Mouse (Mus musculus) stomach, postnatal 0 days (tissue): ENCODE results near the gene Spg11. TPM values are rescaled to one million over a fixed set of nuclear protein-coding genes. Genes with fewer than 3 reads are reported as not detected.
A peak's percentile ranks its signal among the peaks of the same experiment; 100 is the strongest.

Experiments used
- ATAC-seq: fragments of 200-750 bp; cut with Nextera tagmentation; 2 replicates; pipeline ENCODE4 v1.8.0; 2017; ENCODE audit not compliant: low FRiP score, low TSS enrichment
- DNase-seq: peaks from one replicate; pipeline ENCODE4 v3.0.0-alpha.2; 2016; ENCODE audit warnings: low spot score
- H3K27ac ChIP-seq: fragments of 300-500 bp; sonication (generic); replicated peaks from 2 replicates; pipeline ENCODE4 v1.5.1; 2014; ENCODE audit warnings: mild to moderate bottlenecking, control low read depth
- H3K27me3 ChIP-seq: fragments of 300-500 bp; sonication (generic); 2 replicates; pipeline ENCODE4 v1.6.1; 2014; ENCODE audit warnings: low read length; ENCODE audit not compliant: control insufficient read depth, insufficient read depth
- H3K36me3 ChIP-seq: fragments of 300-500 bp; sonication (generic); 2 replicates; pipeline ENCODE4 v1.6.1; 2014; ENCODE audit warnings: low read length, mixed read lengths; ENCODE audit not compliant: control insufficient read depth, insufficient read depth
- H3K4me1 ChIP-seq: fragments of 300-500 bp; sonication (generic); replicated peaks from 2 replicates; pipeline ENCODE4 v1.6.1; 2014; ENCODE audit warnings: antibody characterized with exemption; ENCODE audit not compliant: control insufficient read depth, insufficient read depth
- H3K4me2 ChIP-seq: fragments of 300-500 bp; sonication (generic); replicated peaks from 2 replicates; pipeline ENCODE4 v1.6.1; 2014; ENCODE audit warnings: low read depth, mild to moderate bottlenecking, control low read depth, moderate library complexity
- H3K4me3 ChIP-seq: fragments of 300-500 bp; sonication (generic); 2 replicates; pipeline ENCODE4 v1.5.1; 2014; ENCODE audit warnings: low read depth, low read length, control low read depth
- H3K9ac ChIP-seq: fragments of 300-500 bp; sonication (generic); 2 replicates; pipeline ENCODE4 v1.6.1; 2014; ENCODE audit warnings: mild to moderate bottlenecking, low read length, control low read depth, mixed read lengths
- H3K9me3 ChIP-seq: fragments of 300-500 bp; sonication (generic); 2 replicates; pipeline ENCODE4 v1.6.1; 2016; ENCODE audit warnings: low read length; ENCODE audit not compliant: control insufficient read depth
- CTCF ChIP-seq: IDR thresholded peaks from 2 replicates; pipeline ENCODE4 v1.5.1; 2016; ENCODE audit warnings: antibody characterized with exemption, low read depth, mild to moderate bottlenecking, moderate library complexity
- EP300 ChIP-seq: optimal IDR thresholded peaks from 2 replicates; pipeline ENCODE3; 2016; ENCODE audit warnings: antibody characterized with exemption
- WGBS: fragments of 180-500 bp; shearing (Covaris S2); extraction: QIAGEN DNeasy Blood & Tissue Kit; methylation state at CpG from one replicate; pipeline ENCODE4 v1.1.7; 2014; 5-methylcytosine and 5-hydroxymethylcytosine counted together
- polyA plus RNA-seq: library from polyadenylated mRNA; unstranded; fragments of >200 nt; fragmentation: Nextera tagmentation; extraction: Ambion mirVana; gene quantifications from 2 replicates; pipeline ENCODE4 v1.2.1, GENCODE M21; 2015

Spg11 gene
- polyA plus RNA-seq, 1 experiment from 2014 or later: 3.2 TPM

DNA sequence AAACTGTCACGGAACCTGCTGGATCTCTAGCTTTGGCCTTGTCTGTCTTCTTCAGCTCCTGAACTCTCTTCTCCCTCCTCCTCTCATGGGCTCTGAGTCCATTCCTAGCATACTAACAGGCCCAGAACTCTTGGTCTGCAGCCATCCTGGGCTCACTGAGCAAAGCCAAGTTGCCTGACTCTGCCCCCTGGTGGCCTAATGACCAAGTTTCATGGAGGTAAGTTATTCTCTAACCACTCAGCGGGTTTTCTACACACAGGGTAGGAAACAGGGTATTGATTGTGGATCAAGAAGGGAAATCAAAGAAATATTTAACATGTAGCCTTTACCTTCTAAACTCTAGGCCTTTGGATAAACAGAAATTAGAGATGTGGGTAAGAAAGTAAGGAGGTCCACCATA lies 42.5 kb upstream of the Spg11 start, which contains the start of gene Trim69:
TSS of gene Trim69 (plus strand) at position 21 of the 400 bp plus-strand sequence.
- H3K27ac ChIP-seq: no peak within 1 kb of the TSS
- TF ChIP-seq EP300 (no peak), CTCF (peak; percentile 95)
- ATAC-seq (peak; percentile 65), DNase-seq (peak; percentile 83)
- H3K36me3 ChIP-seq: no peaks in the 10 kb centered on the region
- no peak within 1 kb of the TSS for H3K4me2 ChIP-seq
- 39% methylated on average over 2 of the region's 2 CpGs for WGBS
- no peak within 1 kb of the TSS for H3K9ac ChIP-seq
- H3K9me3 ChIP-seq: no peaks in the 10 kb centered on the region
- H3K4me1 ChIP-seq: no peaks in the 10 kb centered on the region
- no peaks in the 10 kb centered on the region for H3K27me3 ChIP-seq
- H3K4me3 ChIP-seq: no peak within 1 kb of the TSS

DNA sequence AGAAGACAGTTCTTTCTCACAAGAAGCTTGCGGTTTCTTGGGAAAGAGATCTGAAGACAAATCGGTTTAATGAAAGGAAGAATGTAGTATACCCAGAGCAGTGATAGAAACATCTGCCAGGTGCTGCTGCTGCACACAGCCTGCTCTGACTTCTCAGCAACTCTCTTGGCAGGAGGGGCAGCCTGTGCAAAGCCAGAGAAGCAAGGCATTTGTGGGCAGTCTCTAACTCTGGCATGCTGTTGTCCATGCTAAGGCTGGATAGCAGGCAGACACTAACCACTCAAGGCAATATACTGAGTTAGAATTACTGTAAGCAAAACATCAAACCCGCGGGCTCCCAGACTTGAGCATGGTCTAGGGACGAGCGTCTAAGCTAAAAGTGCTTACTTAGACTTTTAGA lies 41.5 kb upstream of the Spg11 start:
- Histone ChIP-seq H3K9me3 (no peaks in the 10 kb centered on the region), H3K4me1 (no peaks in the 10 kb centered on the region), H3K4me2 (no peak overlapping the region), H3K9ac (no peak overlapping the region), H3K36me3 (no peaks in the 10 kb centered on the region), H3K4me3 (no peak overlapping the region), H3K27ac (no peak overlapping the region), H3K27me3 (no peaks in the 10 kb centered on the region)
- ATAC-seq: no peak
- no peak for TF ChIP-seq EP300
- no peak for TF ChIP-seq CTCF
- no peak for DNase-seq
- 70% methylated on average over 6 of the region's 6 CpGs for WGBS

DNA sequence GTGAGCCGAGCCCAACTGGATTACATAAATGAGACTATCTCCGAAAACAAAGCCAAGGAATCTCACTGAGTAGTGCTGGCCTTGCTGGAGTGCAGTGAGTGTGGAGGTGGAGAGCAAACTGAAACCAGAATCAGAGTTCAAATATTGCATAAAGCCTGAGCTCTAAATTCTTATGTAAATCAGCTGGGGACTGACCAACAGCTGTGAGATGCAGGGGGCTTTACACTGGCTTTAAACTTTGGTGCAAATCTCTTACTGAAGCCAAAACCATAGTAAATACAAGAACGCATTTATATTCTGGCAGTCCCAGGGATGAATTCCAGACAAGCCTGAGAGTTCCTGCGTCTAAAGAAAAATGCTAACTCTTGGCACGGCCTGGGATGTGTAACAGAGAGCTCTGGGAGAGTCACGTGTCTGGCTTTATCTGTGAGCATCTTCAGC lies 40.2 kb upstream of the Spg11 start:
- Histone ChIP-seq H3K4me1 (no peaks in the 10 kb centered on the region), H3K4me2 (no peak overlapping the region), H3K9ac (no peak overlapping the region), H3K27me3 (no peaks in the 10 kb centered on the region), H3K9me3 (no peaks in the 10 kb centered on the region), H3K4me3 (no peak overlapping the region), H3K27ac (no peak overlapping the region), H3K36me3 (0 out of 2 replicates have a peak, but pooled peaks cover 2% of the 10 kb centered on the region)
- DNase-seq: no peak
- TF ChIP-seq EP300 (no peak), CTCF (no peak)
- WGBS: 27% methylated on average over 6 of the region's 6 CpGs
- ATAC-seq: peak; percentile 48; the same call in 1 of the 2 replicates

DNA sequence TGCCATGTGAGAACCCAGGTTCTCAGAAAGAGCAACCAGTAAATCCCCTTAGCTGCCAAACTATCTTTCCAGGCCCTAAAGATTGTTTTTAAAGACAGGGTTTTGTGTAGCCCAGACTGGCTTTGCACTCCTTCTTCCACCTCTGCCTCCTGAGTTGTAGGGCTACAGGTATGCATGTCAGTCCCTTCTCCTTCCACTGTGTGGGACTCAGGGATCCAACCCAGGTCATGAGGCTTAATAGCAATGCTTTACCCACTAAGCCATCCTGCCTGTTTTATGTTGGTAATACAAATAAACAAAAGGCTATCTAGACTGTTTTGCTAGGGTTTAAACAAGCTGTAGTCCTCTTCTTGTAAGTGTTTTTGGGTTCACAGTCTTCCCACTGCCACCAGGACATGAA lies 39.4 kb upstream of the Spg11 start:
- Histone ChIP-seq H3K4me2 (no peak overlapping the region), H3K36me3 (0 out of 2 replicates have a peak, but pooled peaks cover 2% of the 10 kb centered on the region), H3K27ac (no peak overlapping the region), H3K4me1 (no peaks in the 10 kb centered on the region), H3K4me3 (no peak overlapping the region), H3K27me3 (no peaks in the 10 kb centered on the region), H3K9me3 (no peaks in the 10 kb centered on the region), H3K9ac (no peak overlapping the region)
- ATAC-seq (no peak), DNase-seq (no peak)
- no peak for TF ChIP-seq CTCF
- no peak for TF ChIP-seq EP300

DNA sequence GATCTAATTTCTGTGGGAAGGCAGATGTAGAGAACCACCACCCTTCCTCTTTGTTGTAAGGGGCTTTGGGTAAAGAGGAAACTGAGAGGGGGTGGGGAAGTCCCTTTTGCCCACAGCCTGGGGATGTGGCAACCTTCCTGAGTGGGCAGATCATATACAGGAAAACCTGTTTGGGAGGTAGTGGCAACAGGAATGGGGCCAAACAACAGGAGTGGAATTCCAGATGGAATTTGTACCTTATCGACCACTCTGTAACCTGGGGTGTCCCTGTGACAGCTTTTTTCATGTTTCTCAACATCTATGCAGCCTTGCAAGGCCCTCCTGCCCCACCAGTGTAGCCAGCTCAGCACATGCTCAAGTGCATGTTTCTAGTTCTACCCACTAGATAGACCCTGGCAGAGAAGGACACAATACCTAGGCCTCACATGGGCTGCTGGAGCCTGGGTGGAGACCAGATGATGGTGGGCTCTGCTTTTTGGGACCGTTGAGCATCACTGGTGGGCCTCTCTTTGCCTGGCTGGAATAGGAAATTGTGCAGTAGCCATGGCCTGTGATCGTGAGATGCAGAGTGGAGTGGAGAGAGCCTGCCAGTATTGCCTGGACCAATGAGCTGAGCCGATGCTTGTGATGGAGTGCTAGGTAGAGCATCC lies 38.0 kb upstream of the Spg11 start:
- Histone ChIP-seq H3K9ac (no peak overlapping the region), H3K27me3 (no peaks in the 10 kb centered on the region), H3K4me1 (no peaks in the 10 kb centered on the region), H3K27ac (no peak overlapping the region), H3K4me3 (no peak overlapping the region), H3K4me2 (no peak overlapping the region), H3K36me3 (0 out of 2 replicates have a peak, but pooled peaks cover 2% of the 10 kb centered on the region), H3K9me3 (no peaks in the 10 kb centered on the region)
- TF ChIP-seq CTCF (no peak), EP300 (no peak)
- ATAC-seq (no peak), DNase-seq (no peak)
- WGBS: 87% methylated on average over 4 of the region's 4 CpGs

DNA sequence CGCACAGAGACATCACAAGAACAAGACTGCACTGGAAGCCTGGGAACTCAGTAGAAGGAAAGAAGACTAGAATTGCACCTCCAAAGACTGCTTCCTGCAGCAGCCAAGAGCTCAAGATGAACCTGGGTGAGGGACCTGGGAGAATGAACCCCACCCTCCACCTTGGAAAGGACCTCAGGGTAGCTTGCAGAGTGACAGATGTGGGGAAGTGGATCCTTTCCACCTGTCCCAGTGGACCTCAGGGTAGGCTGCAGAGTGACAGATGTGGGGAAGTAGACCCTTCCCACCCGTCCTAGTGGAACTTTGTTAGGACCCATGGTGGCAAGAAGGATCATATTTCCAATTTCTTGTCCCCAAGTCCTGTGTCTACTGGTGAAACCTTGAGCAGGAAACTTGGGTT lies 37.1 kb upstream of the Spg11 start:
- Histone ChIP-seq H3K4me1 (no peaks in the 10 kb centered on the region), H3K4me3 (no peak overlapping the region), H3K27me3 (no peaks in the 10 kb centered on the region), H3K9ac (no peak overlapping the region), H3K36me3 (0 out of 2 replicates have a peak, but pooled peaks cover 2% of the 10 kb centered on the region), H3K4me2 (no peak overlapping the region), H3K9me3 (no peaks in the 10 kb centered on the region), H3K27ac (no peak overlapping the region)
- TF ChIP-seq EP300 (no peak), CTCF (no peak)
- no peak for ATAC-seq
- DNase-seq: no peak
- WGBS: 81% methylated on average over 2 of the region's 2 CpGs
